Mouse (Mus musculus) stomach, postnatal 0 days (tissue): ENCODE measurements at regions not wholly inside any gene's neighbourhood (a gene's known extent, or its start where the extent isn't known, plus 50 kb on each side); places are given as distances from the start of the nearest gene placed in this dataset.

Experiments
- CTCF ChIP-seq: IDR thresholded peaks from 2 replicates; pipeline ENCODE4 v1.5.1; 2016; ENCODE audit warnings: antibody characterized with exemption, low read depth, mild to moderate bottlenecking, moderate library complexity
- EP300 ChIP-seq: optimal IDR thresholded peaks from 2 replicates; pipeline ENCODE3; 2016; ENCODE audit warnings: antibody characterized with exemption

DNA sequence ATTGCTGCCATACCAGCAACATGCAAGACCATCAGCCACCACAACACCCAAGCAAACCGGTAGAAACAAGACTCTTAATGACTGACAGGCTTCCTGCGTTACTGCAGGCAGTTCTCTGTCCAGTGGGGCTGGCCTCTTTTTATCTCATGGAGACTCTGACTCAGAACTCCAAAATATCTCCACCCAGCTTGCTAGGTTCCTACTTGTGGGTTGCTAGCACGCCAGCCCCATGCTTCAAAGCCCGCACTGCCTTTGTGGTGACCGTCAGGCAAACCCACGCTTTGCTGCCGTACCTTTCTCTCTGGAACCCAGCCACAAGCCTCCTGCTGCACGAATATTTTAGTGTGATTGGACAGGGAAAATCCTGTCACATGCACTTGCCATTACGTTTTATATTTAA is 248.7 kb upstream of the Ccdc54 start:
- TF ChIP-seq CTCF (no peak), EP300 (no peak)
